Mouse (Mus musculus): ENCODE measurements at regions not wholly inside any gene's neighbourhood (a gene's known extent, or its start where the extent isn't known, plus 50 kb on each side); places are given as distances from the start of the nearest gene placed in this dataset.

- Histone ChIP-seq H3K79me2 (ENCODE audit: control insufficient read depth, insufficient read depth) (no peaks in the 10 kb centered on the region), H3K4me2 (ENCODE audit: low read depth) (no peak overlapping the region), H3ac (ENCODE audit: control insufficient read depth, insufficient read length) (no peak overlapping the region), H3K27me3 (ENCODE audit: control insufficient read depth, insufficient read depth, insufficient read length) (no peaks in the 10 kb centered on the region), H3K4me3 (no peak overlapping the region), H3K36me3 (ENCODE audit: control insufficient read depth, insufficient read depth) (no peaks in the 10 kb centered on the region)
- no peak for TF ChIP-seq TCF12 (IDR thresholded peaks at IDR 0.05; ENCODE audit: insufficient read depth, poor library complexity, severe bottlenecking)
- peak in 1 of 3 experiments; percentile 30 for TF ChIP-seq MYOD1 (IDR thresholded peaks at IDR 0.05; ENCODE audit: control insufficient read depth in 1 of 3, insufficient read length in 2 of 3, low read depth in 2 of 3)
Measured at GRCm38 (mm10) chr13:84378553-84379332, 156.6 kb downstream of the Tmem161b start.

- Histone ChIP-seq H3K4me3 (no peak overlapping the region), H3K27me3 (ENCODE audit: control insufficient read depth, insufficient read depth, insufficient read length) (no peaks in the 10 kb centered on the region), H3K4me2 (ENCODE audit: low read depth) (no peak overlapping the region), H3ac (ENCODE audit: control insufficient read depth, insufficient read length) (no peak overlapping the region), H3K79me2 (ENCODE audit: control insufficient read depth, insufficient read depth) (no peaks in the 10 kb centered on the region), H3K36me3 (ENCODE audit: control insufficient read depth, insufficient read depth) (no peaks in the 10 kb centered on the region)
- TF ChIP-seq REST (IDR thresholded peaks at IDR 0.05; ENCODE audit: insufficient read depth, insufficient read length) = no peak
- no peak for TF ChIP-seq POLR2A (IDR thresholded peaks at IDR 0.05; ENCODE audit: insufficient read length, low read depth)
- no peak for TF ChIP-seq POLR2AphosphoS2 (IDR thresholded peaks at IDR 0.05; ENCODE audit: insufficient read length, low read depth)
- TF ChIP-seq MAX (IDR thresholded peaks at IDR 0.05; ENCODE audit: low read depth) = no peak
- no peak for TF ChIP-seq E2F4 (IDR thresholded peaks at IDR 0.05; ENCODE audit: insufficient read depth)
- TF ChIP-seq MYOG (IDR thresholded peaks at IDR 0.05; ENCODE audit: control insufficient read depth in 1 of 3, insufficient read depth in 1 of 3, insufficient read length in 2 of 3, low read depth in 2 of 3) = no peak
- no peak for TF ChIP-seq TCF3 (IDR thresholded peaks at IDR 0.05; ENCODE audit: insufficient read length, low read depth)
- TF ChIP-seq USF1 (IDR thresholded peaks at IDR 0.05; ENCODE audit: low read depth) = no peak
- no peak for TF ChIP-seq MYOD1 (IDR thresholded peaks at IDR 0.05; ENCODE audit: control insufficient read depth in 1 of 3, insufficient read length in 2 of 3, low read depth in 2 of 3)
- no peak for TF ChIP-seq SRF (IDR thresholded peaks at IDR 0.05; ENCODE audit: control insufficient read depth, insufficient read length, low read depth)
Measured at GRCm38 (mm10) chr13:84391554-84391953, 169.5 kb downstream of the Tmem161b start.

GRCm38 (mm10) chr13:84398476-84399344 lies 176.6 kb downstream of the Tmem161b start:
- H3K4me2 ChIP-seq (ENCODE audit: low read depth) = no peak overlapping the region
- TF ChIP-seq MYOD1 (IDR thresholded peaks at IDR 0.05; ENCODE audit: control insufficient read depth in 1 of 3, insufficient read length in 2 of 3, low read depth in 2 of 3) = no peak
- no peak for TF ChIP-seq REST (IDR thresholded peaks at IDR 0.05; ENCODE audit: insufficient read depth, insufficient read length)
- TF ChIP-seq SRF (IDR thresholded peaks at IDR 0.05; ENCODE audit: control insufficient read depth, insufficient read length, low read depth) = no peak
- TF ChIP-seq POLR2A (IDR thresholded peaks at IDR 0.05; ENCODE audit: insufficient read length, low read depth) = no peak
- TF ChIP-seq MAX (IDR thresholded peaks at IDR 0.05; ENCODE audit: low read depth) = no peak
- no peak for TF ChIP-seq POLR2AphosphoS2 (IDR thresholded peaks at IDR 0.05; ENCODE audit: insufficient read length, low read depth)
- TF ChIP-seq MYOG (IDR thresholded peaks at IDR 0.05; ENCODE audit: control insufficient read depth in 1 of 3, insufficient read depth in 1 of 3, insufficient read length in 2 of 3, low read depth in 2 of 3) = no peak
- no peak for TF ChIP-seq TCF12 (IDR thresholded peaks at IDR 0.05; ENCODE audit: insufficient read depth, poor library complexity, severe bottlenecking)
- no peak for TF ChIP-seq E2F4 (IDR thresholded peaks at IDR 0.05; ENCODE audit: insufficient read depth)
- no peak for TF ChIP-seq CEBPB (IDR thresholded peaks at IDR 0.05; ENCODE audit: insufficient read depth, poor library complexity, severe bottlenecking)
- no peak for TF ChIP-seq USF1 (IDR thresholded peaks at IDR 0.05; ENCODE audit: low read depth)
- no peak for TF ChIP-seq TCF3 (IDR thresholded peaks at IDR 0.05; ENCODE audit: insufficient read length, low read depth)
- no peaks in the 10 kb centered on the region for H3K36me3 ChIP-seq (ENCODE audit: control insufficient read depth, insufficient read depth)
- no peak overlapping the region for H3ac ChIP-seq (ENCODE audit: control insufficient read depth, insufficient read length)
- H3K79me2 ChIP-seq (ENCODE audit: control insufficient read depth, insufficient read depth) = no peaks in the 10 kb centered on the region
- no peaks in the 10 kb centered on the region for H3K27me3 ChIP-seq (ENCODE audit: control insufficient read depth, insufficient read depth, insufficient read length)
- H3K4me3 ChIP-seq = no peak overlapping the region

- Histone ChIP-seq H3K79me2 (ENCODE audit: control insufficient read depth, insufficient read depth) (no peaks in the 10 kb centered on the region), H3ac (ENCODE audit: control insufficient read depth, insufficient read length) (no peak overlapping the region), H3K4me2 (ENCODE audit: low read depth) (no peak overlapping the region), H3K27me3 (ENCODE audit: control insufficient read depth, insufficient read depth, insufficient read length) (no peaks in the 10 kb centered on the region), H3K4me3 (no peak overlapping the region), H3K36me3 (ENCODE audit: control insufficient read depth, insufficient read depth) (no peaks in the 10 kb centered on the region)
- TF ChIP-seq MAX (IDR thresholded peaks at IDR 0.05; ENCODE audit: low read depth) = no peak
- TF ChIP-seq SRF (IDR thresholded peaks at IDR 0.05; ENCODE audit: control insufficient read depth, insufficient read length, low read depth) = no peak
- no peak for TF ChIP-seq E2F4 (IDR thresholded peaks at IDR 0.05; ENCODE audit: insufficient read depth)
- no peak for TF ChIP-seq CEBPB (IDR thresholded peaks at IDR 0.05; ENCODE audit: insufficient read depth, poor library complexity, severe bottlenecking)
- no peak for TF ChIP-seq MYOD1 (IDR thresholded peaks at IDR 0.05; ENCODE audit: control insufficient read depth in 1 of 3, insufficient read length in 2 of 3, low read depth in 2 of 3)
- TF ChIP-seq TCF3 (IDR thresholded peaks at IDR 0.05; ENCODE audit: insufficient read length, low read depth) = no peak
- no peak for TF ChIP-seq USF1 (IDR thresholded peaks at IDR 0.05; ENCODE audit: low read depth)
Measured at GRCm38 (mm10) chr13:84399345-84400170, 177.5 kb downstream of the Tmem161b start.
